ENCODE assay signal across 10 mouse cellular contexts in the genomic region with DNA sequence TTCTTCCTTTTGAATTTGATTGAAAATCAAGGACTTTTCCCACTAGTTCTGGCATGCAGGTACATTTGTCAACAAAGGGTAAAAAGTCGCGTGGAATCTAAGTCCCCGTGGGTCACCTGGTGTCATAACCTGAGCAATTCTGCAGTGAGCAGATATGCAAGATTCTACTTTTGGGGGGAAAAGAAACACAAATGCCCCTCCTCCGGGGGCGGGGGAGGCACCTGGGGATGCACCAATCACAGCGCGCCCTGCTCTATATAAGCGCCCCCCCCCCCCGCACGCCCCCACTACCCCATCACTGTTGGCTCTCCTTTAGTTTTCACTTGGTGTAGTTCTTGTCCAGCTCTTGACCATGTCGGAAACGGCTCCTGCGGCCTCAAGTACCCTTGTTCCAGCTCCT. TPM values are rescaled to one million over a fixed set of nuclear protein-coding genes. Genes with fewer than 3 reads are reported as not detected.
DNase-seq lines count a peak whose midpoint lies in the region; ATAC-seq and TF ChIP-seq lines count a peak whose summit lies in the region.
"Had no signal": no experiment of that assay in that cellular context is flagged by ENCODE, and none has a peak within 500 bp of the region (broad histone marks: within the 10 kb centered on the region; RNA-seq: fewer than 3 reads in every experiment).

Gene Hist1h1t (plus strand): TSS at position 301 of the 400 bp plus-strand sequence.

- intact Hi-C loops in heart, postnatal 36 days (cut with DNase I): loop anchor here (5.0 kb wide), 4 partner anchors 113 to 1653 kb away; partner anchors contain the start of genes Hist1h2af, Hist1h2ag, Hist1h2bj and Hist1h4d
- intact Hi-C loops in gastrocnemius, adult 2 months (cut with DNase I): loop anchor here (5.0 kb wide), 2 partner anchors 73 to 113 kb away; partner anchors contain the start of genes Hist1h1e, Hist1h2be and Hist1h4d

- 0 out of 2 replicates have a peak within 1 kb of the TSS, but pooled peaks have one; percentile 5 for H3K27ac ChIP-seq in heart, embryonic 16.5 days (ENCODE audit: low read length)
- H3K27ac ChIP-seq in midbrain, embryonic 10.5 days (replicated peaks): peak within 1 kb of the TSS; percentile 80
- H3K27ac ChIP-seq in midbrain, embryonic 13.5 days: no peak within 1 kb of the TSS
- peak within 1 kb of the TSS; percentile 47 for H3K27ac ChIP-seq in embryonic facial prominence, embryonic 12.5 days
- peak within 1 kb of the TSS; percentile 99 for H3K27ac ChIP-seq in liver, embryonic 15.5 days (replicated peaks)
- no peak within 1 kb of the TSS for H3K27ac ChIP-seq in gastrocnemius, adult 2 months

- no peaks in the 10 kb centered on the region for H3K36me3 ChIP-seq in heart, embryonic 16.5 days (ENCODE audit: control insufficient read depth, insufficient read depth)
- H3K36me3 ChIP-seq in midbrain, embryonic 10.5 days: no peaks in the 10 kb centered on the region
- no peaks in the 10 kb centered on the region for H3K36me3 ChIP-seq in midbrain, embryonic 13.5 days
- no peaks in the 10 kb centered on the region for H3K36me3 ChIP-seq in embryonic facial prominence, embryonic 12.5 days
- H3K36me3 ChIP-seq in liver, embryonic 15.5 days (replicated peaks): peaks cover 16% of the 10 kb centered on the region

- H3K4me1 ChIP-seq in heart, embryonic 16.5 days (ENCODE audit: control insufficient read depth, insufficient read depth, low read length): peaks cover 6% of the 10 kb centered on the region; the same call in 1 of the 2 replicates
- H3K4me1 ChIP-seq in midbrain, embryonic 10.5 days: peaks cover 24% of the 10 kb centered on the region
- H3K4me1 ChIP-seq in midbrain, embryonic 13.5 days (replicated peaks): peaks cover 11% of the 10 kb centered on the region
- peaks cover 7% of the 10 kb centered on the region; the same call in 1 of the 2 replicates for H3K4me1 ChIP-seq in embryonic facial prominence, embryonic 12.5 days
- peaks cover 42% of the 10 kb centered on the region for H3K4me1 ChIP-seq in liver, embryonic 15.5 days (replicated peaks)

- no peak for ATAC-seq in heart, embryonic 16.5 days (replicated peaks; ENCODE audit: extremely low read depth, insufficient read depth, low FRiP score)
- ATAC-seq in midbrain, embryonic 13.5 days: no peak
- ATAC-seq in embryonic facial prominence, embryonic 12.5 days (ENCODE audit: insufficient number of reproducible peaks, insufficient read depth, low FRiP score, low TSS enrichment): no peak
- no peak for ATAC-seq in liver, embryonic 15.5 days (ENCODE audit: insufficient read depth)

- H3K4me2 ChIP-seq in heart, embryonic 16.5 days (ENCODE audit: low read depth, low read length): peak within 1 kb of the TSS; percentile 29
- H3K4me2 ChIP-seq in midbrain, embryonic 13.5 days (replicated peaks): no peak within 1 kb of the TSS
- H3K4me2 ChIP-seq in embryonic facial prominence, embryonic 12.5 days (replicated peaks): no peak within 1 kb of the TSS
- H3K4me2 ChIP-seq in liver, embryonic 15.5 days: peak within 1 kb of the TSS; percentile 70

- TF ChIP-seq CTCF in gastrocnemius, adult 2 months (IDR thresholded peaks at IDR 0.05): no peak

- no peak for DNase-seq in heart, postnatal 36 days
- DNase-seq in midbrain, embryonic 10.5 days (ENCODE audit: low spot score): no peak
- no peak for DNase-seq in gastrocnemius, adult 2 months
- no peak for DNase-seq in urinary bladder, postnatal 4 days (ENCODE audit: low spot score in 2 of 2)

- H3K4me3 ChIP-seq in heart, embryonic 16.5 days (ENCODE audit: low read length): no peak within 1 kb of the TSS
- H3K4me3 ChIP-seq in midbrain, embryonic 10.5 days: 0 out of 2 replicates have a peak within 1 kb of the TSS, but pooled peaks have one; percentile 3
- no peak within 1 kb of the TSS for H3K4me3 ChIP-seq in midbrain, embryonic 13.5 days (replicated peaks)
- no peak within 1 kb of the TSS for H3K4me3 ChIP-seq in embryonic facial prominence, embryonic 12.5 days
- H3K4me3 ChIP-seq in liver, embryonic 15.5 days (replicated peaks): peak within 1 kb of the TSS; percentile 30
- H3K4me3 ChIP-seq in gastrocnemius, adult 2 months: no peak within 1 kb of the TSS

- WGBS in heart, embryonic 16.5 days: 48% methylated on average over 13 of the region's 13 CpGs
- 49% methylated on average over 12 of the region's 13 CpGs for WGBS in midbrain, embryonic 10.5 days
- 60% methylated on average over 13 of the region's 13 CpGs for WGBS in midbrain, embryonic 13.5 days
- 48% methylated on average over 12 of the region's 13 CpGs for WGBS in embryonic facial prominence, embryonic 12.5 days
- WGBS in liver, embryonic 15.5 days (ENCODE audit: insufficient replicate concordance): 49% methylated on average over 13 of the region's 13 CpGs

- no peak within 1 kb of the TSS for H3K9ac ChIP-seq in heart, embryonic 16.5 days (ENCODE audit: low read length)
- no peak within 1 kb of the TSS for H3K9ac ChIP-seq in midbrain, embryonic 13.5 days (replicated peaks)
- no peak within 1 kb of the TSS for H3K9ac ChIP-seq in embryonic facial prominence, embryonic 12.5 days
- H3K9ac ChIP-seq in liver, embryonic 15.5 days: peak within 1 kb of the TSS; percentile 55

- no peaks in the 10 kb centered on the region for H3K27me3 ChIP-seq in heart, embryonic 16.5 days (ENCODE audit: control insufficient read depth, insufficient read depth, low read length)
- no peaks in the 10 kb centered on the region for H3K27me3 ChIP-seq in midbrain, embryonic 10.5 days (ENCODE audit: low read depth, poor library complexity, severe bottlenecking)
- H3K27me3 ChIP-seq in midbrain, embryonic 13.5 days: no peaks in the 10 kb centered on the region
- H3K27me3 ChIP-seq in embryonic facial prominence, embryonic 12.5 days: no peaks in the 10 kb centered on the region
- H3K27me3 ChIP-seq in liver, embryonic 15.5 days: no peaks in the 10 kb centered on the region
- H3K27me3 ChIP-seq: CH12.LX had no signal

- no peaks in the 10 kb centered on the region for H3K9me3 ChIP-seq in heart, embryonic 16.5 days (replicated peaks; ENCODE audit: control insufficient read depth, low read length)
- no peaks in the 10 kb centered on the region for H3K9me3 ChIP-seq in midbrain, embryonic 10.5 days (replicated peaks)
- no peaks in the 10 kb centered on the region for H3K9me3 ChIP-seq in midbrain, embryonic 13.5 days
- no peaks in the 10 kb centered on the region for H3K9me3 ChIP-seq in embryonic facial prominence, embryonic 12.5 days
- no peaks in the 10 kb centered on the region for H3K9me3 ChIP-seq in liver, embryonic 15.5 days (replicated peaks)

RNA-seq across cellular contexts. Expression of gene Hist1h1t, which starts in this region (rescaled TPM):
- not detected in 2 replicates for polyA plus RNA-seq in heart, embryonic 16.5 days (2015; fragmentation: Nextera tagmentation; extraction: Ambion mirVana)
- not detected for total RNA-seq in heart, postnatal 36 days (2021)
- polyA plus RNA-seq in midbrain, embryonic 10.5 days (2016; fragmentation: Nextera tagmentation; extraction: Ambion mirVana): not detected in 2 replicates
- not detected in 2 replicates for polyA plus RNA-seq in midbrain, embryonic 13.5 days (2015; fragmentation: Nextera tagmentation; extraction: Ambion mirVana)
- 0.24 and 0.25 TPM in 2 replicates for polyA plus RNA-seq in embryonic facial prominence, embryonic 12.5 days (2016; fragmentation: Nextera tagmentation; extraction: Ambion mirVana)
- polyA plus RNA-seq in liver, embryonic 15.5 days (2015; fragmentation: Nextera tagmentation; extraction: Ambion mirVana): 0.17 TPM in 1 of 2 replicates, not detected in the other
- not detected for total RNA-seq in gastrocnemius, adult 2 months (2021)
- polyA plus RNA-seq: intestine, embryonic 14.5 days had no signal

Comparison
In these comparisons a context has a peak if more than half of its experiments do, and no peak if none do; other contexts are left out.
1. H3K27ac ChIP-seq: peak in heart, embryonic 16.5 days (single experiment), midbrain, embryonic 10.5 days (single experiment), embryonic facial prominence, embryonic 12.5 days (single experiment) and liver, embryonic 15.5 days (single experiment); none in midbrain, embryonic 13.5 days (single experiment) and gastrocnemius, adult 2 months (single experiment).
2. H3K4me3 ChIP-seq: peak in midbrain, embryonic 10.5 days (single experiment) and liver, embryonic 15.5 days (single experiment); none in heart, embryonic 16.5 days (single experiment), midbrain, embryonic 13.5 days (single experiment), embryonic facial prominence, embryonic 12.5 days (single experiment) and gastrocnemius, adult 2 months (single experiment).
3. H3K4me2 ChIP-seq: peak in heart, embryonic 16.5 days (single experiment) and liver, embryonic 15.5 days (single experiment); none in midbrain, embryonic 13.5 days (single experiment) and embryonic facial prominence, embryonic 12.5 days (single experiment).